Mouse (Mus musculus) telencephalon, adult 2 months (tissue): Measurements from ENCODE around the gene Susd2.

ENCODE experiments used
- DNase-seq: peaks from one replicate; pipeline ENCODE4 v3.0.0-alpha.2; 2011; ENCODE audit warnings: low read depth, low spot score

The Susd2 gene

GRCm38 (mm10) chr10:75643741-75644343 lies at the start of gene Susd2:
TSS of gene Susd2 (minus strand) at chr10:75644008.
- no peak for DNase-seq

- DNase-seq, result no peak
Measured at GRCm38 (mm10) chr10:75688598-75688997, 44.8 kb upstream of the Susd2 start.

GRCm38 (mm10) chr10:75686724-75687123 lies 42.9 kb upstream of the Susd2 start:
- DNase-seq, result no peak

GRCm38 (mm10) chr10:75684035-75685004 lies 40.5 kb upstream of the Susd2 start:
- peak; percentile 91 for DNase-seq

GRCm38 (mm10) chr10:75680574-75681001 lies 36.8 kb upstream of the Susd2 start:
- DNase-seq, result peak; percentile 59

GRCm38 (mm10) chr10:75679204-75679603 lies 35.4 kb upstream of the Susd2 start:
- DNase-seq, result no peak

- DNase-seq, result no peak
Measured at GRCm38 (mm10) chr10:75677989-75678388, 34.2 kb upstream of the Susd2 start.

GRCm38 (mm10) chr10:75677571-75677970 lies 33.8 kb upstream of the Susd2 start:
- no peak for DNase-seq

- DNase-seq, result no peak
Measured at GRCm38 (mm10) chr10:75676819-75677565, 33.2 kb upstream of the Susd2 start.

GRCm38 (mm10) chr10:75676286-75676685 lies 32.5 kb upstream of the Susd2 start:
- no peak for DNase-seq

GRCm38 (mm10) chr10:75675594-75675993 lies 31.8 kb upstream of the Susd2 start:
- no peak for DNase-seq

GRCm38 (mm10) chr10:75669936-75670335 lies 26.1 kb upstream of the Susd2 start:
- no peak for DNase-seq

- no peak for DNase-seq
Measured at GRCm38 (mm10) chr10:75667911-75668270, 24.1 kb upstream of the Susd2 start.

GRCm38 (mm10) chr10:75667115-75667910 lies 23.5 kb upstream of the Susd2 start:
- DNase-seq, result peak; percentile 73

- DNase-seq, result no peak
Measured at GRCm38 (mm10) chr10:75666451-75667030, 22.7 kb upstream of the Susd2 start.

- no peak for DNase-seq
Measured at GRCm38 (mm10) chr10:75664673-75665270, 21.0 kb upstream of the Susd2 start.

- DNase-seq, result no peak
Measured at GRCm38 (mm10) chr10:75662575-75662974, 18.8 kb upstream of the Susd2 start.

- DNase-seq, result no peak
Measured at GRCm38 (mm10) chr10:75661876-75662275, 18.1 kb upstream of the Susd2 start.

GRCm38 (mm10) chr10:75661381-75661780 lies 17.6 kb upstream of the Susd2 start:
- DNase-seq, result no peak

GRCm38 (mm10) chr10:75657772-75658171 lies 14.0 kb upstream of the Susd2 start:
- no peak for DNase-seq

GRCm38 (mm10) chr10:75657165-75657564 lies 13.4 kb upstream of the Susd2 start:
- no peak for DNase-seq
